ENCODE assay signal across 21 mouse cellular contexts in genomic region chr5:33070071-33070470, GRCm38 (mm10). TPM values are rescaled to one million over a fixed set of nuclear protein-coding genes. Genes with fewer than 3 reads are reported as not detected.
"Had no signal": no experiment of that assay in that cellular context is flagged by ENCODE, and none has a peak within 500 bp of the region (broad histone marks: within the 10 kb centered on the region; RNA-seq: fewer than 3 reads in every experiment).

No protein-coding gene starts in this region.

- H3K4me1 ChIP-seq: lung, embryonic 15.5 days; megakaryocyte, embryonic 14.5 days; midbrain, embryonic 13.5 days; midbrain, embryonic 15.5 days; neural tube, embryonic 12.5 days had no signal

- DNase-seq: liver, postnatal 0 days; lung, adult 2 months; lung, postnatal 14 days; lung, postnatal 36 days; retina, postnatal 1 day; right cerebral cortex, adult 18-20 months; right cerebral cortex, postnatal 25 days; right cerebral cortex, postnatal 4 days; spleen, adult 18-20 months; thymus, adult 18-20 months; thymus, postnatal 14 days; thymus, postnatal 36 days had no signal

- ATAC-seq: liver, postnatal 0 days; lung, postnatal 0 days; midbrain, embryonic 13.5 days; midbrain, embryonic 15.5 days had no signal

- H3K4me2 ChIP-seq: lung, embryonic 15.5 days; midbrain, embryonic 11.5 days; midbrain, embryonic 13.5 days; midbrain, embryonic 15.5 days; neural tube, embryonic 12.5 days had no signal

- H3K9me3 ChIP-seq: lung, embryonic 15.5 days; midbrain, embryonic 13.5 days; midbrain, embryonic 15.5 days; neural tube, embryonic 12.5 days had no signal

- H3K36me3 ChIP-seq: lung, embryonic 15.5 days; midbrain, embryonic 13.5 days; midbrain, embryonic 15.5 days; neural tube, embryonic 12.5 days had no signal

- H3K27ac ChIP-seq: lung, embryonic 15.5 days; macrophage; midbrain, embryonic 13.5 days; midbrain, embryonic 15.5 days; neural tube, embryonic 12.5 days had no signal

- H3K4me3 ChIP-seq: lung, embryonic 15.5 days; megakaryocyte, embryonic 14.5 days; midbrain, embryonic 13.5 days; midbrain, embryonic 15.5 days; neural tube, embryonic 12.5 days had no signal

- H3K27me3 ChIP-seq: lung, embryonic 15.5 days; midbrain, embryonic 13.5 days; midbrain, embryonic 15.5 days; neural tube, embryonic 12.5 days had no signal

- H3K9ac ChIP-seq: liver, postnatal 0 days; lung, embryonic 15.5 days; midbrain, embryonic 13.5 days; midbrain, embryonic 15.5 days; neural tube, embryonic 12.5 days had no signal

RNA-seq across cellular contexts. Expression of gene Slc5a1, which starts 33.9 kb away (rescaled TPM):
- polyA plus RNA-seq: macrophage; midbrain, embryonic 11.5 days; midbrain, embryonic 13.5 days; neural tube, embryonic 14.5 days had no signal
